Mouse (Mus musculus) hindbrain, embryonic 15.5 days (tissue): ENCODE results near the gene Rhod. TPM values are rescaled to one million over a fixed set of nuclear protein-coding genes. Genes with fewer than 3 reads are reported as not detected.

Experiments used
- ATAC-seq: fragments of 200-750 bp; cut with Nextera tagmentation; 2 replicates; pipeline ENCODE4 v1.8.0; 2017; ENCODE audit warnings: low read depth, moderate number of reproducible peaks, moderate TSS enrichment; ENCODE audit not compliant: low FRiP score
- H3K27ac ChIP-seq: fragments of 300-500 bp; sonication (generic); replicated peaks from 2 replicates; pipeline ENCODE4 v1.5.1; 2015; ENCODE audit warnings: mild to moderate bottlenecking, inconsistent platforms
- H3K27me3 ChIP-seq: fragments of 300-500 bp; sonication (generic); 2 replicates; pipeline ENCODE4 v1.6.1; 2015; ENCODE audit warnings: control low read depth, inconsistent platforms
- H3K36me3 ChIP-seq: fragments of 300-500 bp; sonication (generic); 2 replicates; pipeline ENCODE4 v1.6.1; 2015; ENCODE audit warnings: control low read depth, inconsistent platforms
- H3K4me1 ChIP-seq: fragments of 300-500 bp; sonication (generic); replicated peaks from 2 replicates; pipeline ENCODE4 v1.6.1; 2015; ENCODE audit warnings: control low read depth, inconsistent platforms
- H3K4me2 ChIP-seq: fragments of 300-500 bp; sonication (generic); 2 replicates; pipeline ENCODE4 v1.6.1; 2015; ENCODE audit warnings: moderate library complexity, mild to moderate bottlenecking, inconsistent platforms
- H3K4me3 ChIP-seq: fragments of 300-500 bp; sonication (generic); 2 replicates; pipeline ENCODE4 v1.5.1; 2015; ENCODE audit warnings: mild to moderate bottlenecking, inconsistent platforms
- H3K9ac ChIP-seq: fragments of 300-500 bp; sonication (generic); 2 replicates; pipeline ENCODE4 v1.6.1; 2015; ENCODE audit warnings: inconsistent platforms
- H3K9me3 ChIP-seq: fragments of 300-500 bp; sonication (generic); 2 replicates; pipeline ENCODE4 v1.6.1; 2016; ENCODE audit warnings: control low read depth, inconsistent platforms
- whole genome bisulfite sequencing: fragments of 180-500 bp; shearing (Covaris S2); methylation state at CpG from one replicate; pipeline ENCODE4 v1.1.7; 2015; 5-methylcytosine and 5-hydroxymethylcytosine counted together
- polyA plus RNA-seq: library from polyadenylated mRNA; unstranded; fragments of >200 nt; fragmentation: Nextera tagmentation; extraction: Ambion mirVana; gene quantifications from 2 replicates; pipeline ENCODE4 v1.2.1, GENCODE M21; 2015

Rhod gene
- polyA plus RNA-seq, 1 experiment from 2014 or later = 6.7 TPM

DNA sequence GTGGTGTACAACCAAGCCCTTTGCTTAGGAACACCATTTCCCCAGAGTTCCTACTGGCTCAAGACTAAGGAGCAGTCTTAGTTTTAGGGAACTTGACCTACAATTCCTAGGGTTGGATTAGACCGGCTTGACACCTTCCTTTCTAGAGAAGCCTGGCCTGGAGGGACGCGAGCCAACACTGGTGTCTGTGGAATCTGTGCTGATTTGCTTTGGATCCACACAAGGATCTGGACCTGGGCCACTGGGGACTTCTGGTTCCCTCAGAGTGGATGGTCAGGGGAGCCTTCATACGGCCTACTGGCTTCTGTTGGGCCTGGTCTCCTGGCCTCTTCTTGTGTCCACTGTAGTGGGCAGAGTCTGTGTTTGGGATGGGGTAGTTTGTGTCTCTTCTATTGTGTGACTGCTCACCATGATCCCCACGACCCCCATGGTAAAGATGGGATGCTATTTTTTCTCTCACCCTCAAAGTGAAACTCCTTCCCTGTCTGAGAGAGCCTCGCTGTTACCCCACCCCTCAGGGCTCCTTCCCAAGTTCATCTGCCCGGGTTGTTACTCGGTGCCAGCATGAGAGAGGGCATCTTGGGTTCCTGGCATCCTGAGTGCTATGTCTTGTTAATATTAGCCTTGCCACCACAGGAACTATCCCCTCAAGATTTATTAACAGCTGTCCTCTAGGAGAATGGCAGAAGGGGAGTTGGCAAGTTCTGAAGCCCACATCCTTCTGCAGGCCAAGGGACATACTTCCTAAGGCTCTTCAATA, 7.6 kb upstream of the Rhod start:
- H3K27ac ChIP-seq = no peak overlapping the region
- no peak overlapping the region for H3K9ac ChIP-seq
- H3K9me3 ChIP-seq = no peaks in the 10 kb centered on the region
- H3K27me3 ChIP-seq = no peaks in the 10 kb centered on the region
- no peaks in the 10 kb centered on the region for H3K36me3 ChIP-seq
- no peak for ATAC-seq
- no peak overlapping the region for H3K4me2 ChIP-seq
- peaks cover 6% of the 10 kb centered on the region for H3K4me1 ChIP-seq
- WGBS = 88% methylated on average over 8 of the region's 8 CpGs
- no peak overlapping the region for H3K4me3 ChIP-seq

- Histone ChIP-seq H3K4me2 (no peak overlapping the region), H3K36me3 (no peaks in the 10 kb centered on the region), H3K4me3 (no peak overlapping the region), H3K9ac (no peak overlapping the region), H3K27ac (peak overlapping the region; percentile 59), H3K4me1 (peaks cover 24% of the 10 kb centered on the region), H3K9me3 (no peaks in the 10 kb centered on the region), H3K27me3 (peaks cover 23% of the 10 kb centered on the region)
- ATAC-seq = 0 out of 2 replicates have a peak, but pooled peaks have one; percentile 31
- 16% methylated on average over 3 of the region's 3 CpGs for WGBS
These were observed 3.2 kb upstream of the Rhod start for GRCm38 (mm10) chr19:4442408-4442807.

DNA sequence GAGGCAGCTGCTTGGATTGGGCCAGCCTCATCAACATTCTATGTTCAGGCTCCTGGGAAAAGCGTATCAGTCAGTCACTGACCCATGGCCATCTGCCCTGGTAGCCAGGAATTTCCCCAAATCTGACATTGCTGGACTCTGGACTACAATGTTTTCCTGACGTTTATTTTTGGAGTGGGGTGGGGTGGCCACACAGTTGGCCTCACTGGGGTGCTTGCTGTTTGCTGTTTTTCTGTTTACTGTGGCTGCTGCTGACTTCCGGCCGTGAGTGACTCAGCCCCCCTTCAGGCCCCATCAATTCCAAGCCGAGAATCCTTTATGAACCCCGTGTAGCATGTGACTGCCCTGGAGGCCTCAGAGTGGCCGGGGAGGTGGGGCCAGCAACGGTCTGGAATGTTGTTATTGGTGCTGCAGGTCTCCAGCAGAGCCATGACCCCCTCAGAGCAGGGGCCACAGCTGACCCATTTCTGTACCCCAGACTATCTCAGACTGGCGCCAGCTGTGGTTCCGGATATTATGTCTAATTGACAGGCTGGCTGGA, 2.5 kb upstream of the Rhod start:
- peak overlapping the region; percentile 59 for H3K27ac ChIP-seq
- H3K9ac ChIP-seq = no peak overlapping the region
- H3K9me3 ChIP-seq = no peaks in the 10 kb centered on the region
- no peaks in the 10 kb centered on the region for H3K36me3 ChIP-seq
- no peak overlapping the region for H3K4me2 ChIP-seq
- H3K4me1 ChIP-seq = peaks cover 24% of the 10 kb centered on the region
- peaks cover 23% of the 10 kb centered on the region for H3K27me3 ChIP-seq
- peak; percentile 40; the same call in 1 of the 2 replicates for ATAC-seq
- whole genome bisulfite sequencing = 29% methylated on average over 10 of the region's 10 CpGs
- H3K4me3 ChIP-seq = no peak overlapping the region

DNA sequence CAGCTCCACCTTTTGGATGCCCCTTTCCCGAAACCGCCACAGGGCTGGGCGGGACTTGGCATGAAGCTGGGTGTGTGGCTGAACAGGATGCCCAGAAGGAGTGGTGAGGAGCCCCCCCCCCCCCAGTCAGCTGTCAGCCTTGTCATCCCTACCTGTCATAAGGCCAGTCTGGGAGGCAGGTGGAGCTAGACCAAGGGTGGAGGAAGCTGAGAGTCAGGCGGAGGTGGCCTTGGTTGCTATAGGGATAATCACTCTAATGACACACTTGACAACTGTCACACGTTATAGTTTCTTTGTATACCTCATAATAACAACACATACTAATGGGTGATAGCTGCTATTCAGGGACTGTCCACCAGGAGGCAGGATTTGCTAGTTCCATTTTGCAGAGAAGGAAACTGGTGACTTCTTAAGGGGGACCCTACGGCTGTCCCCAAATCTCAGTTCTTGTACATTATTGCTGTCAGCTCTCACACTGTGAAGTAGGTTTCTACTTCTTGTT, 1.9 kb upstream of the Rhod start:
- Histone ChIP-seq H3K4me2 (no peak overlapping the region), H3K27ac (no peak overlapping the region; the same call in 1 of the 2 replicates), H3K4me1 (peaks cover 24% of the 10 kb centered on the region), H3K9me3 (no peaks in the 10 kb centered on the region), H3K9ac (no peak overlapping the region), H3K36me3 (no peaks in the 10 kb centered on the region), H3K4me3 (no peak overlapping the region), H3K27me3 (peaks cover 23% of the 10 kb centered on the region)
- WGBS = 24% methylated on average over 6 of the region's 6 CpGs
- ATAC-seq = no peak

DNA sequence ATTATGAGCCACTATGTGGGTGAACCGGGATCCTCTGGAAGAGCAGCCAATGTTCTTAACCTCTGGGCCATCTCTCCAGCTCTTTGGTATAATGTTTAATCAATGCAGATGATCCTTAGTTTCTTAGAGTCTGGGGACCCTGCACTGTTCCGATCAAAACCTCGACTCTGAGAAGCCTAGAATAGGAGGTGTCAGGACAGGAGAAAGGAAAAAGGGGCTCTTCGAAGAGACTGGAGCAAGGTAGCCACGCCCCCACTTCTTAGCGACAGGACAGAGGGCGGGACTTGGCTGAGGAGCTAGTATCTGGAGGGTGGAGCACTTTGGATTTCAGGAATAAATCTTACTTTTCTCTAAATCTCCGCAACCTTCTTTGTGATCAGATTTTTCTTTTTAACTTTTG, 990 bp upstream of the Rhod start:
- peaks cover 24% of the 10 kb centered on the region for H3K4me1 ChIP-seq
- no peak overlapping the region; the same call in 1 of the 2 replicates for H3K4me2 ChIP-seq
- H3K9ac ChIP-seq = no peak overlapping the region
- H3K27me3 ChIP-seq = peaks cover 23% of the 10 kb centered on the region
- no peaks in the 10 kb centered on the region for H3K9me3 ChIP-seq
- no peak overlapping the region for H3K27ac ChIP-seq
- no peak overlapping the region for H3K4me3 ChIP-seq
- 13% methylated on average over 8 of the region's 8 CpGs for WGBS
- no peak for ATAC-seq
- H3K36me3 ChIP-seq = no peaks in the 10 kb centered on the region

GRCm38 (mm10) chr19:4438791-4439160, 456 bp downstream of the Rhod start:
- peaks cover 24% of the 10 kb centered on the region for H3K4me1 ChIP-seq
- H3K36me3 ChIP-seq = no peaks in the 10 kb centered on the region
- ATAC-seq = no peak
- H3K4me3 ChIP-seq = peak overlapping the region; percentile 44
- 8% methylated on average over 8 of the region's 8 CpGs for WGBS
- H3K9me3 ChIP-seq = no peaks in the 10 kb centered on the region
- peaks cover 23% of the 10 kb centered on the region for H3K27me3 ChIP-seq
- peak overlapping the region; percentile 44 for H3K9ac ChIP-seq
- H3K27ac ChIP-seq = no peak overlapping the region
- peak overlapping the region; percentile 90 for H3K4me2 ChIP-seq

DNA sequence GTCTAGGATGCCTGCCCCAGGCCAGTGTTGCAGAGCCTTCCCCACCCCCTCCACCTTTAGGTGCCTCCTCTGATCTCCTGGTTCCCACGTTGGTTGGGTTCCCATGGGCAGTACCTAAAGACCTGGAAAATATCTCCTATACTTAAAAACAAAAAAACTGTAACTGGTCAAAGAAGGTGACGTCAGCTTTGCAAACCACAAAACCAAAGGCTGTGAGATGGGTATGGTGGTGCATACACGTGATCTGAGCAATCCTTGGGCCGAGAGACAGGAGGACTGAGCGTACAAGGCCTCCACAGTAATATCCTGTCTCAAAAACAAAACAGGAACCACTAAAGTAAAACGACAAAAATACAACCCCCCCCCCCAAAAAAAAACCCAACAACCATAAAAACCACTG, 1.3 kb downstream of the Rhod start:
- Histone ChIP-seq H3K27me3 (peaks cover 23% of the 10 kb centered on the region), H3K36me3 (no peaks in the 10 kb centered on the region), H3K9ac (no peak overlapping the region), H3K4me1 (peaks cover 24% of the 10 kb centered on the region), H3K9me3 (no peaks in the 10 kb centered on the region), H3K4me3 (no peak overlapping the region), H3K4me2 (no peak overlapping the region; the same call in 1 of the 2 replicates), H3K27ac (no peak overlapping the region)
- no peak for ATAC-seq
- 74% methylated on average over 6 of the region's 6 CpGs for WGBS

GRCm38 (mm10) chr19:4436254-4436653, 3.0 kb downstream of the Rhod start:
- WGBS = 99% methylated on average over 3 of the region's 3 CpGs
- Histone ChIP-seq H3K36me3 (no peaks in the 10 kb centered on the region), H3K27me3 (peaks cover 23% of the 10 kb centered on the region), H3K9me3 (no peaks in the 10 kb centered on the region), H3K9ac (no peak overlapping the region), H3K4me3 (no peak overlapping the region), H3K27ac (no peak overlapping the region), H3K4me1 (peaks cover 15% of the 10 kb centered on the region), H3K4me2 (no peak overlapping the region)
- no peak for ATAC-seq

GRCm38 (mm10) chr19:4434999-4435398, 4.2 kb downstream of the Rhod start:
- H3K9ac ChIP-seq = no peak overlapping the region
- H3K36me3 ChIP-seq = no peaks in the 10 kb centered on the region
- no peak for ATAC-seq
- peaks cover 13% of the 10 kb centered on the region for H3K27me3 ChIP-seq
- H3K9me3 ChIP-seq = no peaks in the 10 kb centered on the region
- no peak overlapping the region for H3K4me3 ChIP-seq
- WGBS = 94% methylated on average over 1 of the region's 1 CpGs
- H3K4me1 ChIP-seq = peaks cover 12% of the 10 kb centered on the region
- H3K27ac ChIP-seq = no peak overlapping the region
- H3K4me2 ChIP-seq = no peak overlapping the region

DNA sequence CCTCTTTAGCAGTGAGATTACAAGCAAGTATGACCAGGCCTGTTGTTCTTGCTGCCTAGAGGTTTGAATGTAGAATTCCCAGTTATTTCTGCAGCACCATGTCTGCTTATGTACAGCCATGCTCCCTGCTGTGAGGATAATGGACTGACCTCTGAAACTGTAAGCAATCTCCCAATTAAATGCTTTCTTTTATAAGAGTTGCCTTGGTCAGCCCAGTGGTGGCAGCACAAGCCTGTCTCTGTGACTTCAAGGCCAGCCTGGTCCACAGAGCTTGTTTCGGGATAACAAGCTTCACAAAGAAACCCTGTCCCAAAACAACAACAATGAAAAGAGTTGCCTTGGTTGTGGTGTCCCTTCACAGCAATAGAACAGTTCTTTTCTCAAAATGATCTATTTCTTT, 5.5 kb downstream of the Rhod start:
- H3K27ac ChIP-seq = no peak overlapping the region
- H3K9ac ChIP-seq = no peak overlapping the region
- H3K36me3 ChIP-seq = no peaks in the 10 kb centered on the region
- no peak for ATAC-seq
- H3K27me3 ChIP-seq = peaks cover 6% of the 10 kb centered on the region
- WGBS = 87% methylated on average over 1 of the region's 1 CpGs
- H3K4me1 ChIP-seq = no peaks in the 10 kb centered on the region
- no peak overlapping the region for H3K4me3 ChIP-seq
- H3K9me3 ChIP-seq = no peaks in the 10 kb centered on the region
- no peak overlapping the region for H3K4me2 ChIP-seq

DNA sequence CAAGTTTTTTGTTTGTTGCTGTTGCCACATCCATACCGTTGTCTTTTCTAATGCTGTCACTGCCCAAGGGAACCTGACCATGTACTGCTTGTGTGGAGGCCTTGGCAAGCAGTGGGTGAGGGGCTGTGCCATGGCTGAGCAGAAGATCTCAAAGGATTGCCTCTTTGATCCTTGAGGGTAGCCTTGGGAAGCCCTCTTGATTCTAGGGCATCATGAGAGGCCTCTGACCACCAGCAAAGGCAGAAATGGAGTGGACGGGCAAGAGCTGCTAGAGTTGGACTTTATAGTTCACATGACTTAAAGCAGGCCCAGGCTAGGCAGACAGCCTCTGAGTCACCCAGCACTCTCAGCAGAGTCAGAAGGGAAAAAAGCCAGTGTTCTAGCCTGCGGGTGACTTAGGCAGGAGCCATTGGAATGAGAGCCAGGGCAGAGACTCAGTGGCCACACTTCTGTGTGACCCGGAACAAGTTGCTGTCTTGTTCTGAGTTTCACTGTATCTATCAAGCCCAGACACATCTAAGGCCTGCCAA, 9.1 kb downstream of the Rhod start:
- no peak for ATAC-seq
- Histone ChIP-seq H3K4me1 (no peaks in the 10 kb centered on the region), H3K9me3 (no peaks in the 10 kb centered on the region), H3K27ac (no peak overlapping the region), H3K36me3 (no peaks in the 10 kb centered on the region), H3K4me2 (no peak overlapping the region), H3K4me3 (no peak overlapping the region), H3K9ac (no peak overlapping the region), H3K27me3 (no peaks in the 10 kb centered on the region)
- WGBS = 93% methylated on average over 4 of the region's 4 CpGs

DNA sequence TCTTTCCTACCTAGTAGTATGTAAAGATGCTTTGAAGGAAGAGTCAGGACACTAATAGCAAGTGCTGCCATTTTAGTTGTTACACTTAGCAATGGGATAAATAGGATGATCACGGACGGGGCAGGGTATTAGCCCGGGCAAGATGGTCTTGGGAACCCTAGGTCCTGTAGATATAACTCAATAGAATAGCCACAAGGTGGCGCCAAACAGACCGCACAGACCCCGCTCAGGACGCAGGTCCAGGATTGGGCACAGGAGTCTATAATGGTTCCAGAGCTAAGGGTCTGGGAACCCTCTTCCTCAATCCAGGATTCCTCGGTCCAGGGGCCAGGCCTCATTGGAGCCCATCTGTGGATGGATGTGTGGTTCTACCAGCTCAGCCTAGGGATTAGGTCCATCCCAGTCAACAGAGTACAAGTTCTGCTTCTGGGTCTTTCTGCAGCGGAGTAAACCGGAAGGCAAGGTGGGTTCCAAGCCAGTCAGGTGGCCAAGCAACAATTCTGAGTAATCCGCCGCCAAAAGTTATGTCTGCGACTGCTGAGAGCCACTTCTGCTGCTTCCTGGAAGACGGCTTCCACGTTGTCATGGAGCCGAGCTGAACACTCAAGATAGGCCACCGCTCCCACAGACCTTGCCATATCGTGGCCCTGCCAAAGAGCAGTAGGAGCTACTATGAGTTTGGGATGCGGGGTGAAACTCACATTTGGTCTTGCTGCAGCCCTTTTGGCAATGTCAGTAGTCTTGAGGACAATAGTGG, 13.4 kb downstream of the Rhod start:
- 78% methylated on average over 19 of the region's 19 CpGs for WGBS
- no peak for ATAC-seq

More for the DNA sequence above, 13.4 kb downstream of the Rhod start:
- Histone ChIP-seq H3K27me3 (no peaks in the 10 kb centered on the region), H3K36me3 (no peaks in the 10 kb centered on the region), H3K4me1 (no peaks in the 10 kb centered on the region), H3K27ac (no peak overlapping the region), H3K4me2 (no peak overlapping the region), H3K4me3 (no peak overlapping the region), H3K9ac (no peak overlapping the region), H3K9me3 (no peaks in the 10 kb centered on the region)
